Mouse (Mus musculus): ENCODE data around the gene Msh6.

GRCm38 (mm10) chr17:87934736-87935135, 40.1 kb upstream of the Msh6 start:
- TF ChIP-seq EP300 (optimal IDR thresholded peaks at IDR 0.05) (no peak), CTCF (IDR thresholded peaks at IDR 0.05; ENCODE audit: low read depth) (no peak)
